Mouse (Mus musculus): ENCODE data around the gene Cryba1.

The Cryba1 gene

DNA sequence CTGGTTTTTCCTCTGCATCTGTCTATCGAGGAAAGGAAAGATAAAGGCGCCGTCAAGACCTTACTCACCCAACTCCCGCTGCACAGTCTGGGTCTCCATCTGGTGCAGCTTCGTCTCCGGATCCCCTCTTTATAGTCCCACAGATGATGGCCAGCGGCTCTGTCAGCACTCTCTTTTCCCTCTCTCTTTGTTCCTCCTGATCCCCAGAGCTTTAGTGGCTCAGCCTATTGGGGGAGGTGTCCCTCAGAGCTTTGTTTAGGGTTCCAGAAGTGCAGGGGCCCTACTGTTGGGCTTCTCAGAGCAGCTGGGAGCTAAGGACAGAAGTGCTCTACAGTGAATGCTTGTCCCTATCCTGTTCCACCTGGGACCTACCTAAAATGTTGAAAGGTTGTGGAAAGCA is at the start of gene Cryba1:
Gene Cryba1, minus strand, starts transcription at position 101 of the 400 bp plus-strand sequence.
- in situ Hi-C loops (cut with MseI, MboI): no loop called here

DNA sequence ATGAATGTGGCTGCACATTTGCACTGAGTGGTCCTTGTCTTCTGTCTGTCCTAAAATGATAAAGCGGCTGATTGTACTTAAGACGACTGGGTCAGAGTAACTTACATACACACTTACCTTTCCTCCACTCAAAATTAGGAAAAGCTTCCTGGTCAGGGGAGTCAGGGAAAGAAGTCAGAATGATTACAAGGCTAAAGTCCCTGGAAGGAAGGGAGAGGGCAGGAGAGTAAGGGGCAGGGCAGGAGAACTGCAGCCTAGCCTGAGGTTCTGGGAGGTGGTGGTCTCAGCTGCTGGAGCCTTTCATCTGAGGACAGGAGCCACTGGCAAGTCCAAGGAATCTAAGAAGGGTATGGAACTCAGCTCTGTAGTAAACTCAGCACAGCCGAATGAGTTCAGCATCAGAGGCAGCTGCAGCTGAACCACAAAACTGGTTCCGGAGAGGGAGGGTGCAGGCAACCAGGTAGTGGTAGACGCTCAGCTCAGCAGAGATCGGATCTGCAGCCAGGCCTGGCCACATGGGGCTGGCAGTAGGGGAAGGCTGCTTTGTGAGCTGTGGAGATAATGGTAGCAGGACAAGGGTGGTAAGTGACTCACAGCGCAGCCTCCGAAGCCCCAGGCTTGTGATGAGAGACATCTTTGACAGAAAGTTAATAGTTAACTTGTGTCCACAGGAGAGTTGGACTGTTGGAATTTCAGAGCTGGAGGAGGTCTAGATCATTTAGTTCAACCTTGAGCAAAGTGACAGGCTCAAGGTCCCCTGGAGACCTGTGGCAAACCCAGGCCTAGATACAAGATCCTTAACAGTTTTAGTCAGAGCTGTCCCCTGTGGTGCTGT is 47.0 kb upstream of the Cryba1 start:
- in situ Hi-C loops (cut with MseI, MboI): no loop called here

DNA sequence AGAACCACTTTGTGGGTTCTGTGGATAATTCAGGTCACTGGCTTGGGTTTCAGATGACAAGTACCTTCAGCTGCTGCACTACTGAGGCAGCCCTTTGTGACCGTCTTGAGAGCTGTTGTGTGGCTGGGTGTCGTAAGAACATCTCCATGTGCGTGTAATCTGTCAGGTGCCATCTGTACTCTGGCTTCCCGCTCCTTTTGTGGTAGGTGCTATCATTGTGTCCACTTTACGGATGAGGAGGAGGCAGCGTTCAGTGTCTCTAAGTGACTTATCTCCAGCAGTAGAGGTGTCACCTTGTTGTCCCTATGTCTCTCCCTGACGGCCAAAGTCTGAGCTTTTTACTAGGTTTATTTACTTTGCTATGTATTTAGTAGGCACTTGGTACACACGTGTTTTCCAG is 45.3 kb upstream of the Cryba1 start:
- in situ Hi-C loops (cut with MseI, MboI): no loop called here

DNA sequence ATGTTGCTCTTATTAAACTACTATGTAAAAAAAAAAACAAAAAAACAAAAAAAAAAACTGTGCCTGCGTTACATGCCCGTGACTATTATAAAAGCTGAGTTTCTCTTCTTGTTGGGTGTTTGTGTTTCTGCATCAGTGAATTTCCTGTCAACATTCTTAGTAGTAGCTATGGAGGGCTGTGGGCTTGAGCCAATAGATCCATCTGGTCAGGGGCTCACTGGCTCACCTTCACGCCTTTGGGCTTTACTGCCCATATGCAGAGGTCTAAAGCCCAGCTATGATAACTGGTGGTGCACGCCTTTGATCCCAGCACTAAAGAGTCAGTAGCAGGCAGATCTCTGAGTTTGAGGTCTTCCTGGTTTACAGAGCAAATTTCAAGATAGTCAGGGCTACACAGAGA is 44.4 kb upstream of the Cryba1 start:
- in situ Hi-C loops (cut with MseI, MboI): no loop called here

DNA sequence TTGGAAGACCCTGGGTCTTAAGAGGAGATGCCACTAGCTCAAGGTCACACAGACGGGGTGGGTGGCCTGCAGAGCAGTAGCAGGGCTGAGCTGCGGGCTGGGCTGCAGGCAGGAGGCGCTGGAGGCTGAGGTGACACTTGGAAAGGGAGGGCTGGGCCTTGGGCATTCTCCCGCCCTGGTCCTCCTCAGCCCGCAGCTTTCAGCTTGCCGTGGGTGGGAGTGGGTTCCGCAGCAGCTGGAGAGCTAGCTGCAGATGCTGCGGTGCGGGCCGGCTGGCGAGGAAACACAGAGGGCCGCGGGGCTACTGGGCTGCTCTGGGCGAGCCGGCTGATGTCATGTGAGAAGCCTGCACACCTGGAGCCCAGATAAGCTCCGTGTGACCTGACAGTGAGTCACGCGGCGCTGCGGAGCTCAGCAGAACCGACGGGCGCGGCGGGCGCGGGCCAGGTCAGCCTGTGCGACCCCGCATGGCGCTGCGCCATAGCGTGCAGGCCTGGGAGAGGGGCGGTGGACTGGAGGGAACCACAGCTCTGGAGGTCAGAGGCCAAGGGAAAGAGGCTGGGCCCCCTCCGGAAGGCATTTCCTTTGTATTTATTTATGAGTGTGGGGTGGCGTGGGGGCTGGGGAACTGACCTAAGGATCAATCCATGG is 41.4 kb upstream of the Cryba1 start:
- in situ Hi-C loops (cut with MseI, MboI): no loop called here

DNA sequence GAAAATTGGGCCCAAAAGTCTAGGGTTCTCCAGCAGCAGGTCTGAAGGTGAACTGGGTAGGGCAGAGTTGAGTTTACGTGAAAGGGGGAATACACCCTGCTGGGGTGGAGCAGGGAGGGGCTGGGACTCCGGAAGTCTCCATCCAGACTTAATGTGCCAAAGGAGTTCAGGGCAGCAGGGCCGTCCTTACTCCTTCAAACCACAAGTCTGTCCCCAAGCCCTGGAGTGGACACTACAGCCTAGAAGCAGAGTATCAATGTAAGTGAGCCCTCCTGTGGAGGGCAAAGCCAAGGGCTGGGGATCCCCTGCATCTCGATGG is 40.3 kb upstream of the Cryba1 start:
- in situ Hi-C loops (cut with MseI, MboI): no loop called here

DNA sequence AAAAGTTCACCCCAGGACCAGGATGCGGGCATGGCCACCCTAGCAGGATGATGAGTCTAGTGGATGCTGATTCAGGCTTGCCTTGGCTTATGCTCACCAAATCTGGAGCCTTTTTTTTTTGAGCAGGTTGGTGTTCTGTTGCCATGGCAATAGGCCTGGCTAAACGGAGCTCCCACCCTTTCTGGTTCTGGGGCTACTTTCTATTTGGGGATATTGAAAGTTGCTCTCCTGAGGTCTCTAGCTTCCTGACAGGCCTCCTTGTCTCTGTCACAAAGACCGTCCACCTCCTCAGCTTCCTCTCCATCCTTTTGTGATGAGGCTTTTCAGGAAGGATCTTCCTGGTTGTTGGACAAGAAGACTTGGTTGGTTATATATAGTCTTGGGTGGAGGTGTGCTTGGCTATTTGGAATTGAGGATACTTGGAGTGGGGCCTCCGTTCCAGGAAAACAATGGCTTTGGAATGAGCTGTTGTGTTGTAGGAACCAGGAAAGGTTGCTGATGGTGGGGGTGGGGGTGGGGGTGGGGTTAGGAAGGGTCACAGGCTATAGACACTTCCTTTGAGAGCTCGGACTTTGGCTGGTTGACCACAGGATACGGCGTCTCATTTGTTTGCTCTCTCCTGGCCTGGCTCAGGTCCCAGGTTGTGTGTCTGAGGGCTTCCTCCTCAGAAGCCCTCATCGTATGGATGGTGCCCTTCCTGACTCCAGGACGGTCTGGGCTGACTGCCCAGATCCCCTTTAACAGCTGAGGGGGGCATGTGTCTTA is 39.8 kb upstream of the Cryba1 start:
- in situ Hi-C loops (cut with MseI, MboI): no loop called here

DNA sequence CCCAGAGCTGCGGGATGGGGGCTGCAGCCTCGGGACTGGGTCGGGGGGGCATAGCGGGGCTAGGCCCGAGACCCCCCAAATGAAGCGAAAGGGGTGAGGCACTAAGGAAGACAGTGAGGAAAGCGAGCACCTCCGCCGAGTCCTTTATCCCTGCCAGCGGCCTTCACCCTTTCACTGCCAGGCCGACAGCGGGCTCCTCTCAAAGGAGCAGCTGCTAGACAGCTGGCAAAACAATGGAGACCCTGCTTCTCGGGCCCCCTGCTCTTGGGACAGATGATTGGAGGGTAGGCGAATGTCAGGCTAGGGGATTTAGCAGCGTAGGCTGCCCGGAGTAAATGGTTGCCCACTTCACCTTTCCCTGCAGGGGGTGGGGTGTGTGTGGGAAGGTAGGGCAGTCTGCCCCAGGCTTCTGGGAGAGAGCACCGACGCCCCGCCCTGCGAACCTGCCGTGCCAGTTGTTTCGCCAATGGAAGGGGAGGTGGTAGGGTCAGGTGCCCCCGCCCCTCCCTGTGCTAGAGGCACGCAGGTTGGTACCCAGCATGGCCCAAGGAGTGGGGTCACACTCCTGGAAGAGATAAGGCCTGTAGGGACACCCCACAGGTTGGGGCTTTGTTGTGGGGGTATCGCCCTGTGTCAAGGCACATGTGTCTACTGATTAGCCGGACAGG is 38.7 kb upstream of the Cryba1 start:
- in situ Hi-C loops (cut with MseI, MboI): no loop called here

DNA sequence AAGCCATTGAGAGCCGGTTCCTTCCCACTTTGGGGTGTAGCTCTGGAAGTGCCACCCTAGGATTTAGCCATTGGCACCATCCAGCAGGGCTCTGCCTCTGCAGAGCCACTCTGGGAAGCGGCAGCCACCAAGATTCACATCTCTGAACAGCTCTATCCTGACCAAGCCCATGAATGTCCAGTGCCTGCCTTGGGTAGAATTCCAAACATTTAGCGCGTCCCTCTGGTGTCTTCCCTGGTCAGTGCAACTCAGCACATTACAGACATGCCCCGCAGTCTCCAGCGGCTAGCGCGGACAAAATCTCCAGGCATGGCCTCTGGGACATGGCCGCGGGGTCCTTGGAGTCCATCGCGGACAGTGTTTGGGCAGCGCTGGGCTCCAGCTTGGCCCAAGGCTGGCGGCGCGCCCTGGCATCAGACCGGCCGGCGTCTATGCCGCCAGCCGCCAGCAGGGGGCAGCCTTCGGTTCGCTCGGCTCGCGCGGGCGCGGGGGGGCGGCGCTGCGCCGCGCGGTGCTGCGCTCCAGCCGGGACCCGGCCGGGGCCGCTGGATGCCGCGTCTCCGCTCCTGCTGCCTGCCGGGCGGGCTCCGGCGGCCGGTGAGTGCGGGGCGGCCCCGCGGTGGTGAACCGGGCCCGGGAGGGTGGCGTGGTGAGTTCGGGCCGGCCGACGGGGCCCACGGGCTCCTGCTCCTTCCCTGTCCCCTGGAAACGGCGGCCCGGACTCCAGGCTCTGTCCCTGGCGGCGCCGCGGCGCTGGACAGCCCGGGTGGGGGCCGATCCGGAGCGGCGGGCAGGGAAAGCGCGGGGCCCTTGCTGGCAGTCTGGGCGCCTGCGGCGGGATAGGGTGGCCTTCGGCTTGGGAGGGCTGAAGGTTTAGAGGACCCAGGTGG is 37.9 kb upstream of the Cryba1 start, which contains the start of gene Myo18a:
Gene Myo18a, plus strand, starts transcription at position 464 of the 890 bp plus-strand sequence.
- in situ Hi-C loops (cut with MseI, MboI): no loop called here

DNA sequence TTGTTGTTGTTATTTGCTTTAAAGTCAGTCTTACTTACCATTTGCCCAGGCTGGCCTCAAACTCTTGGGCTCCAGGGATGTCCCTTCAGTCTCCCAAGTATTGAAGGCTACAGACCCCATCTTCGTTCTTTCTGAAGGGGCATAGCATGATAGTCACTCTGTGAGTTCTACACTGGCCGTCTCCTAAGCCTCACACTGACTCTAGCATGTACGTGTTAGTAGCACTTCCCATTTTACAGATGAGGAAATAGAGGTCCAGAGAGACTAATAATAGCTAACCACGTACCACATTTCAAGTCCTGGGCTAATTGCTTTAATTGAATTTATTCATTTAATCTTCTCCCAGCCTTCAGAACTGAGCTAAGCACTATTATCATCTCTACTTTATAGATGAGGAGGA is 34.9 kb upstream of the Cryba1 start:
- in situ Hi-C loops (cut with MseI, MboI): no loop called here

DNA sequence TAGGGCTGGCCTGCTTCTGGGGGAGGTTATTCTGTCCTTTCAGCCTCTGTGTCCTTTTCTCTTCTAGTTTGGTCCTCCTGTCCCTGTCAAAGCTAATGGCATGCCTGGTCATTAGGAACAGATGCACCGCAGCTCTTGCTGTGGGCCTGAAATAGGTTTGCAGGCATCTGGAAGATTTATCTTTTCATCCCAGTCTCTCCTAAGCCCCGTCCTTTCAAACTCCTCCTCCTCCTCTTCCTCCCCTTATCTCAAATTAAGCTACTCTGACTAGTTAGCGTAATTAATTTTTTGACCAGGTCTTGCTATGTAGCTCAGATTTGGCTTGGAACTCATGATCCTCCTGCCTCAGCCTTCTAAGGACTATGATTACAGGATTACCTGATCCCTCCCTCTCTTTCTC is 28.4 kb upstream of the Cryba1 start:
- in situ Hi-C loops (cut with MseI, MboI): loop anchor here in 1 of 2 experiments (5.0 kb wide), 1 partner anchor 39 kb away; no protein-coding TSS in a partner anchor

DNA sequence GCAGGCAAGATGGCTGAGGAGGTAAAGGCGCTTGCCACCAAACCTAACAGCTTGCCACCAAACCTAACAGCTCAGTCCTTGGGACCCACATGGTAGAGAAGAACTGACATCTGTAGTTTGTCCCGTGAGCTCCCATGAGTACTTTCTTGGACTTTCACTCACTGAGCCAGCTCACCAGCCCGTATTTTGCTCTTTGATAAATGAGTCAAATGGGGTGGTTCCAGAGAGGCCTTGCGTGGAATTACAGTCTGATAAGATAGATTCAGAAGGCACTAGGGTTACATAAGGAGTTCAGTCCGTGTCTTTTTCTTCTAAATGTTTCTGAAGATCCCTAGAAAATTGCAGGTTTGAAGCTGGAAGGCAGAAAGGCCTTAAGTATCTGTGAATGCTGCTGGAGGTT is 27.4 kb upstream of the Cryba1 start:
- in situ Hi-C loops (cut with MseI, MboI): loop anchor here in 1 of 2 experiments (5.0 kb wide), 1 partner anchor 40 kb away; no protein-coding TSS in a partner anchor

DNA sequence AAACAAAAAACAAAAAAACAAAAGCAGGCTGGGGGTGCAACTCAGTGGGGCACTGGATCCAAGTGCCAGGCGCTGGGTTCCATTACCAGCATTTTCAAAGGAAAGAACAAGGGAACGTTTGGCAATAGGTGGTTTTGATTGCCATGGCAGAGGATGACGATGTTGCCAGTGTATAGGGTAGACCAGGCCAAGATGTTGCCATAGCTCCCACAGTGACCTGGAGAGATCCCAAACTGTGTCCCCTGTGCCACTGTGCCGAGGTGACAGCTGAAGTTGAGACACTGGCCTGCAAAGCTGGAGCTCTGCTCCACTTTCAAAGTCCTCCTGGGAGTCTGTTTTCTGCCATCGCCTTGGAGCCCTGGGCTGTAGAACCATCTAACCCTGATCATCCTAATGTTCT is 23.9 kb upstream of the Cryba1 start:
- in situ Hi-C loops (cut with MseI, MboI): loop anchor here in 1 of 2 experiments (10.0 kb wide), 1 partner anchor 206 kb away; no protein-coding TSS in a partner anchor

DNA sequence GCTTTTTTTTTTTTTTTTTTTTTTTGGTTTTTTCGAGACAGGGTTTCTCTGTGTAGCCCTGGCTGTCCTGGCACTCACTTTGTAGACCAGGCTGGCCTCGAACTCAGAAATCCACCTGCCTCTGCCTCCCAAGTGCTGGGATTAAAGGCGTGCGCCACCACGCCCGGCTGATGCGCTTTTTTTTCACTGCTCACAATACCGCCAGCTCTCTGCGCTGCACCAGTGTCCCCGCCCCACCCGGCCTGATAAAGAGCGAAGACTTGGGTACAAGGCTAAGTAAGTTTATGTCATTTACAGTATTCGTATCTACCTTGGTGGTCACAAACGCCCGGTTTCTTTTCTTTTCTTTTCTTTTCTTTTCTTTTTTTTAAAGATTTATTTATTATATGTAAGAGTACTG is 22.0 kb upstream of the Cryba1 start:
- in situ Hi-C loops (cut with MseI, MboI): loop anchor here in 1 of 2 experiments (10.0 kb wide), 1 partner anchor 208 kb away; no protein-coding TSS in a partner anchor

DNA sequence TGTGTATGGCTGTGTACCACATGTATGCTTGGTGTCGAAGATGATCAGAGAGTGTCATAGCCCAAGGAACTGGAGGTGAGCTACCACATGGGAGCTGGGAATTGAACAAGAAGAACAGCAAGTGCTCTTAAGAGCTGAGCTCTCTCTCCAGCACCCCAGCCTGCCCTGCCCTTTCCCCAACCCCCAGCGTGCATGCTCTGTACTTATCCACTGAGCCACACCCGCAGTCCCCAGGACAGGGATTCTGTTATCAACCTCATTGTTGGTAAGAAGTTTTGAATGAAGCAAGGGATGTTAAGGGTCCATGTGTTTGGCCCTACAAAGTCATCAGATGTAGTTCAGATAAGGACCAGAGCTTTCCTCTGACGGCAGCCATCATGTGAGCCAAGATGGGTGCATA is 21.6 kb upstream of the Cryba1 start:
- in situ Hi-C loops (cut with MseI, MboI): loop anchor here in 1 of 2 experiments (10.0 kb wide), 1 partner anchor 208 kb away; no protein-coding TSS in a partner anchor

DNA sequence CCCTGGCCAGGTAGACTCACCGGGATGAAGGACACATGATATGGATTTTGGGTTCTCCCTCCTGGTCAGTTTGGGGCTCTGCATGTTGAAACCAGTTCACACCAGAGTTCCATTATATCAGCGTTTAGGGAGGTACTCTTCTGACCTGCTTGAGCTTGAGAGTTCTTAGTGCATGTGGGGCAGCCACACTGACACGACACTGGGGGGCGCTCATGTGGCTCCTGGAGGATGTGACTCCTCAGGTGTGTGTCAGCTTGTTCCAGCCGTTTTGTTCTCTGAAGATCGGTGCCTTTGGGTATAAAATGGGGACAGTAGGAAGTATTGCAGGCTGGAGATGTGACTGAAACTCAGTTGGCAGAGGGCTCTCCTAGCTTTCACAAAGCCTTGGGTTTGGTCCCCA is 18.9 kb upstream of the Cryba1 start:
- in situ Hi-C loops (cut with MseI, MboI): loop anchor here (5.0 to 10.0 kb wide), 2 partner anchors 68 to 211 kb away; no protein-coding TSS in a partner anchor

DNA sequence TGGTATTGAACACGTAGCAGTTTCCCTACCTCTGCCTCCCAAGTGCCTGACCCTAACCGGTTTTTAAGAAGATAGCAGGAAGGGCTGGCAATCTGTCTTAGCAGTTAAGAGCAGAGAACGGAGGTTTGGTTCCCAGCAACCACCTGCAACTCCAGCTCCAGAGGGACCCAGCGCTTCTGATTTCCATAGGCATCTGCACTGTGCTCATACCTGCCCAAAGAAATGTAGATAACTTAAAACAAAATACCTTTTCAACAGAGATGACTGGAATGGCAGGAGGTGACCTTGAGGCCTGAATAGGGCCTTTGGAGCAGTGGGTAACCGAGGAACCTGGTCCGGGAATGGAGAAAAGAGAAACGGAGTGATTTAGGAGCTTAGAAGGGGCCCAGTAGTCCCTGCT is 13.5 kb upstream of the Cryba1 start:
- in situ Hi-C loops (cut with MseI, MboI): loop anchor here in 1 of 2 experiments (5.0 kb wide), 1 partner anchor 54 kb away; no protein-coding TSS in a partner anchor

DNA sequence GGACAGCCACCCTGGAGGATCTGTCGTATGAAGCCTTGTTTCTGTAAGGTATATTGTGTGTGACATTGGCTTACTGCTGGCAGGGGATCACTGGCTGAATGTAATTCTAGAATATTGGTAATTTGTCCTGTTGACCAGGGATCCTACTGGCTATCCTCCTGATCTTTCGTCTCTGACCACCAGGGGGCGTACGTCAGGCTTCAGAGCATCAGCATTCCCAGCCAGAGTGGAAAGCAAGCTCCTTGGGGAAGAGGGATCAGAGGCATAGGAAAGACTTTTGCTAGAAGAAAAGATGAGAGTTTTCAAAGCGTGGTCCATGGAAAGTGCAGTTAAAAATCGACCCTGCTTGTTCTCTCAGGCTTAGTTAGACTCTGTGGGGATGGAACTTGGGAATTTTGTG is 12.2 kb upstream of the Cryba1 start:
- in situ Hi-C loops (cut with MseI, MboI): loop anchor here in 1 of 2 experiments (5.0 kb wide), 1 partner anchor 55 kb away; no protein-coding TSS in a partner anchor

DNA sequence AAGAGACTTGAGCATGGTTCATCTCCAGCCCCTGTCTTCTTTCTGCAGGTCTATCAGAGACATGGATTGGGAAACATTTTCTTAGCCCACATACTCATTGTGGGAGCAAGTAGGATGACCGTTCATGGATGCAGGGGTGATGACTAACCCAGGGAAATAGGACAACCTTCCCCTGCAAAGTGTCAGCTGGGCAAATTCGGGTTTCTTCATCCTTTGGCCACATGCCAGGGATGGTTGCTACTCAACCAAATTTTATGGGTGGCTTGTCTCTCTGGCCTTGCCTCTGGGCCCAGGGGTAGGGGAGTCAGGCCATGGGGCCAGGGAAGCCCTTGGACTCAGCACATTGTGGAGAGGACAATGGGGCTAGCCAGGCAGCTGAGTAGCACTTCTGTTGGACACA is 3.5 kb upstream of the Cryba1 start:
- in situ Hi-C loops (cut with MseI, MboI): no loop called here

DNA sequence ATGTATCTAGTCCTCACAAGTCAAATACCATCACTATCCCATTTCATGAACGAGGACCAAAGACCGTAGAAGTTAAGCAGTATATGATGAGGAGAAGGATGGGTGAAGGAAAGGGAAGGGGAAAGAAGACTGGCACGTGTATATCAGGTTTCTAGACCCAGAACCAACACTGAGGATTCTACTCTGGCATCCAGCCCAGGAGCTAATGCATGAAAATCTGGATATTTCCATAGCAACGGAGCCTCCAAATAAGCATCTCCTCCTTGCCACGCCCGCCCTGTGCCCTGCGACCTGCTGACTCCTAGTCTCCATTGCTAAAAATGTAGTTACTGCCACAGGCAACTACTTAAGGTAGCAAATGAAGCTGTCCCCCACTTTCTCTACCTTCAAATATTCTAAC is 317 bp downstream of the Cryba1 start:
- in situ Hi-C loops (cut with MseI, MboI): no loop called here
